Mouse (Mus musculus) heart, postnatal 36 days (tissue): Measurements from ENCODE around the gene Evx1. TPM values are rescaled to one million over a fixed set of nuclear protein-coding genes. Genes with fewer than 3 reads are reported as not detected.
A peak's percentile ranks its signal among the peaks of the same experiment; 100 is the strongest.
"Not testable (repeated sequence)": the region's sequence is repeated elsewhere in the genome, so short reads cannot be mapped to it uniquely, and the experiment has no call there.

Experiments used
- DNase-seq, 2 experiments: peaks; one replicate each; pipeline ENCODE4 v3.0.0; 2021 to 2022
- intact Hi-C: fragments of 180-260 bp; cut with DNase I; formaldehyde crosslinking; loops from one replicate; pipeline ENCODE4 v1.15.1; 2025
- total RNA-seq, 2 experiments: library from RNA; stranded (reverse); gene quantifications; 2 replicates each; pipeline ENCODE4 v1.2.3; 2021

The Evx1 gene
- total RNA-seq, 2 experiments from 2014 or later: not detected

DNA sequence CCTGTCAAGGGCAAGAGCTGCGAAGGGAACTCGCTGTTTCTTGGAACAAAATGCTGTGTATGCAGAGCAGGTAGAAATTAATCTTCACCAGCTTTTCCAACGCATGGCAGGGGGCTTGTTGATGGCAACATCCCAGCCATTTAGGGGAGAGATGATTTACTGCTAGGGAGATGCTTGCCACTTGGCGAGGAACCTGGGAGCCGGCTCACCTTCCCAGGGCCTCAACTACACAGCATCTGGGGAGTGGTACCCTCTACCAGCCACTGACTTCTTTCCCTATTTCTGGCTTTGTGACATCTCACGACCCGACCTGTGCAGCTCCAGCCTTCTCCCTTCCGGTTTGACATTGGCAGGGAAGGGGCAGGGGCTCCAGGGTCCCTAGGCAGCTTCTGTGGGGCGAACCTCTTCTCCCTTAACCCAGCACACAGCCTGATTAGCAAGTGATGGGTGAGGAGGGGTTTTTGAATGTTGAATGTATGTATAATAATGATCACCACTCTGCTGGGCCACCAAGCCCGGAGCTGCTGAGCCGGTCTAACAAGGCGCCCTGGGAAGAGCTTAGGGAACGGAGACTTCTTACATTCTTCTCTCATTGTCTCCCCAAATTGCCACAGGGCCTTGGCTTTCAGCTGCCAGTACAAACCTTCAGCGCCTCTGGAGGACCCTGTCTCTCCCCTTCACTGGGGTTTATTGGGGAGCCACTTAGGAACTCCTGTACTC is 4.3 kb downstream of the Evx1 start:
- DNase-seq: no peak
- intact Hi-C loops: no loop called here

DNA sequence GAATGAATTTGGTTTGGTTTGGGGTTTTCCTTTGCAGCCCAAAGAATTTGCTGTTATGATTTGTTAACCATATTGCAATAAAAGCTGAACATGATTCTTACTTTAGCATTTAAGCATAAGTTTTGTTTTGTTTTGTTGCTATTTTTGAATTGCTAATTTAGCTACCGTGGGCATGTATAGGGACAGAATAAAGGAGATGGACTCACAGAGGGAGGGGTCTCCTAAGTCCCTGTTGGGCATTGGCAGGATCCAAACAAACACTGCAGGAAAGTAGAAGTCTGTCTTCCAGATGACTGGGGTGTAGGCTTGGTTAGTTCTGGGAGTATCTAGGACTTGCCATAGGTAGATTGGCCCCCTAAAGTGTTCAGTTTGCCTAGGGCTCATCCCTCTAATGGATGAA is 5.0 kb downstream of the Evx1 start:
- intact Hi-C loops: no loop called here
- DNase-seq: no peak

DNA sequence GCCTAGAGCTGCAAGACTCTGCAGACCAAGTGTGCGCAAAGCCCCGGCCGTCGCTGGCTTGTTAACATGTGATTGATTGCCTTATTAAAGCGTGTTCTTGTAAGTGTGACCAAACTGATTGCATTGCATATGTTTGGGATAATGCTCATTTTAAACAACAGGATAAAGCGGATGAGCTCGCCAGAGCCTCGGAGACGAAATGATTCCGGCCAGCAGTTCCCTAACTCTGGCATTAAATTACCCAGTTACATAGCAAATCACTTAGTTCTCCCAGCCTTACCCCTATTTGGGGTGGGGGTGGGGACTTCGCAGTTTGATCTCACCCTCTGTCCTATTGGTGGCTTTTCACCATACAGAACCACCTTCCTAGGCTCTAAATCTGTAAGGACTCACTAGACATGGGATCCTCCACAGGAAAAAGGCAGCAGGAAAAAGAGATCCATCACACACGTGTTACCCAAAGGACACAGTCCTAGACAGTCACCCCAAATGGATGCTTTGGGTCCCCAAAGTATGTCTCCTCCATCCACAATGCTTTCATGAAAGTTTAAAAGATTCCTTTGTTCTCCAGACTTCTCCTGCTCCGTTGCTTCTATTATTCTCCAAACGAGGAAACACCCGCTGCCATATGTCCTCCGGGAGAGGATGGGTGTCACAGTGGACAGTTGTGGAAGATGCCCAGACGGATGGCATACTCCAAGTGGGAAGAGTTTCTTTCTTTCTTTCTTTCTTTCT is 6.8 kb downstream of the Evx1 start:
- intact Hi-C loops: no loop called here
- DNase-seq: no peak

DNA sequence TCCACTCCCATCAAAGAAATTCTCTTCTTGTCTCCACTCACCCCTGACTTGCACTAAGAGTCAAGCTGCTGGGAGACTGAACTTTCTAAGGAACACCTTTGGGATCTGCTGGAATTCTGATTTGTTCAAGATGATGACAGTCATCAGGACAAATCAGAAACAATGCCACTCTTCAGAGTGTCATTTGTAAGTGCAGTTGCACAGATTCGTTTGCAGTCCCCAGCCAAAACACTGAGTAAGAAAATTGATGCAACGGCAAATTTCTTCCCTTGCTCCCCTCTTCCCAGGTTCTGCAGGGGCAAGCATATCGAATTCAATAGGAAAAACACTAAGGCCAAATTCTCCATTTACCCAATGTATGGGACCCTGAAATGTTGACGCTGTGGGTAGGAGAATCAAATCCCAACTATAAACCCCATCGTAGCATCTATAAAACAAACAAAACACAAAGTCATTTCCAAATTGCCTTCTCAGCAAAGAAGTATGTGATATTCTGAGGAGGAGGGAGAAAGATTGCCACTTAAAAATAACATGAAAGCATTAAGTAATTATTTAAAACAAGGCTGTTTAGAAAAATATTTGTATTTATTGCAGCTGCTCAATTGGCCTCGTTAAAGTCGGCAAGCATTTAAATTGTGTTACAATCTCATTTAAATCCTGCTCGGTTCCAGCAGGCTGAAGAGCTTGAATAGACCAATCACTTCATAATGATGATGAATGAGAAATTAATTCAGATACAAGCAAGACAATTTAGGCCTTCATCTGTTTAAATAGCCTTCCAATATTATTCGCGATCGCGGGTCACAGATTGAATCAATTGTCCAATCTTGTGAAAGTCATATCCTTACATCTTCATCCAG is 7.9 kb downstream of the Evx1 start:
- intact Hi-C loops: no loop called here
- DNase-seq: peak in 1 of 2 experiments; percentile 33

DNA sequence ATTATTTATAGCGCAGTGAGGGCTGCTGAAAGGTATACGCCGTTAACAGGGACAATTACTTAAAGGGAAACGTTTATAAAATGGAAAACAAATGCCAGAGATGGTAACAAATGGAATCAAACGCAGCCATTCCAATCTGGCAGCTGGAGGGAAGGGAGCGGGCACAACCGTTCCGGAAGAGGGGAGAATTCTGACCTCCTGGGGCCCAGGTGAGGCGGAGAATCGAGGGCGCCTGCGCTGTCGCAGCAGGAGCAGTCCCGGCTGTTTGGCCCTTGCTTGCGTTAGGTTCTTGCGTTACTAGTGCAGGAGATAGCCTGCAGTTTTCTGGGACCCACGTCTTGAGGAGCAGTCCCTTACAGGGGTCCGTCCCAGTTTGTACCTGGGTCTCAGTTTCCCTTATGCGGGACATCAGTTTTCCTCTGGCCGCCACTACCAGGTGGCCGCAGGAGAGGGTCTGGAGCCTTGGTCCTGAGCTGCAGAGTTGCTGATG is 8.6 kb downstream of the Evx1 start:
- no peak for DNase-seq
- intact Hi-C loops: no loop called here

DNA sequence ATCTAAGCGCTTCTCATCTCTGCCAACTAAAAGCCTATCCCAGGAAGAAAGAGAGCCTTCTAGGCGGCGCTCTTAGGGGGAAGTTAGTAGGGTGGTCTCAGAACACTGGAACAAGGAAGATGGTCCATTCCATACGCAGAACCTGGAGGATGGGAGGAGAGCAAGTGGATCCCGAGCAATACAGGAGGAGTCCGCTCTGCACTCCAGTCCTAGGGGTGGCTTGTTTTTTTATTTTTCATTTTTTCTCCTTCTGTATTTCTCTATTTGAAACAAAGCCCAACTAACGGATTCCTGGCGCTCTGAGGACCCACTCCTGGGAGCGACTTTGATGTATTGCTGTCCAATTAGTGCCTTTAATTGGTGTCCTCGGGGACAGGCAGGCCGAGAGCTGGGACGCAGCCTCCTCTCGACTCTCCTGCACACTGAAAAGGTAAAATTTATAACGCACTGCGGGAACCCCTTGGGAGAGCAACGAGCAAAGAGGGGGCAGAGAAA is 9.5 kb downstream of the Evx1 start:
- intact Hi-C loops: no loop called here
- no peak for DNase-seq

DNA sequence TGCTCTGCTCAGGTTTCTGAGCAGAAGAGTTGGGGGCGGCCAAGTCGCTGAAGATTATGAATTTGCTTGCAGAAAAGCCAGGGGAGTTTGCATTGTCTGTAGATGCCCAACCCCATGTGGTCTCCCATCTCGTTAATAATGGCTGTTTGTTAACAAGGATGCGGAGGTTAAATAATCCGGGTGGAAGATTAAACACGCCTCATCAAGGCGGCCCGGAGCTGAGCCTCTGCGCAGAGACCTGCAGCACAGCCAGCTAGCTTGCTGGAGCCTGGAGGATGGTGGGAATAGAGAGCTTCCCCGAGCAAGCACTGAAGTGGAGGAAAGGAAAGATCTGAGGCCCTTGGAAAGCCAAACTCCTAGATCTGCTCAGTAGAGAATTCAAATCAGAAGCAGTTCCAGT is 10.0 kb downstream of the Evx1 start:
- intact Hi-C loops: no loop called here
- no peak for DNase-seq

DNA sequence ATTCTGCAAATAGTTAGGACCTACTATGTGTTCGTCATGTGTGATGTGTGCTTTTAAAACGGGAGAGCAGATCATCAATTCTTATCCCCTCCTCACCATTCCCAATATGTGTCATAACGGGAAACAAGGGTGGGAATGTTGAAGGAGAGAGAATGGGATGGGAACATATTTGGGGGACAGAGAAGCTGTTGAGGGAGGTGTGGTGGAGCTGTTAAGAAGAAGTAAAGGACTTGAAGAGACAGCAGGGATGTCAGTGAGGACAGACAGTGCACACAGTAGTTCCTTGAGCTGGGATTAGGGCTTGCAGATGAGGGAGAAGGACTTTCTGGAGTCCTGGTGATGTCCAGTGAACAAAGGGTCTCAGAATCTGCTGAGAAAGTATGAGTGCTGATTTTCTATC is 10.8 kb downstream of the Evx1 start:
- no peak for DNase-seq
- intact Hi-C loops: no loop called here

DNA sequence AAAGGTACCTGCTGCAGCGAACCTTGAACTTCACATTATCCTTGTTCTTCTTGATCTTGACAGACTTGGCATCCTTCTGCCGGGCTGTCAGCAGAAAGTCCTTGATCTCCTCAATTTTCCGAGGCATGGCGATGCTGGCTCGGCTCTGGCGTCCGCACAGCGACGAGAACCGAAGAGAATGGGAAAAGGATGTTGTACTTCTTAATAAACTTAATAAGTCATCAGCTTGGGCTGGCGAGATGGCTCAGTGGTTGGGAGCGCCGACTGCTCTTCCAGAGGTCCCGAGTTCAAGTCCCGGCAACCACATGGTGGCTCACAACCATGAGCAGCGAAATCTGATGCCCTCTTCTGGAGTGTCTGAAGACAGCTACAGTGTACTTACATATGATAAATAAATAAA is 33.5 kb downstream of the Evx1 start:
- intact Hi-C loops, DNase-seq: not testable (repeated sequence)

DNA sequence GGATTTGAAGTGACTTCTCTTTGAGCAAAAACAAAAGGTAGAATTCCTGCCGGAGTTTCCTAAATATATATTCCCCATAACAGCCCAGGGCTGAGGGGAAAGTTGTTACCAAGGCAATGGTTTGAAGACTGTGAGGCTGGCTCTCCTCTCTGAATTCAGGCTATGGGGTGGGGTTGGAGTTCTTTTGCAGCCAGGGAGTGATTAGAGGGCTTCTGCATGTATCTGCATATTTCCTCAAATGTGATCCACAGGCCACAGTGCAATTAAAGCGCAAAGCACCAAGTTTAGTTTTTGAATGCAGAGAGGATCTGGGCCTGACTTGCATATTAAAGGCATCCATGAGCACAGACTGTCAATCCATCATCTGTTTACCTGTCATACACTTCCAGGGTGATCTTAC is 52.7 kb downstream of the Evx1 start:
- no peak for DNase-seq
- intact Hi-C loops: no loop called here

DNA sequence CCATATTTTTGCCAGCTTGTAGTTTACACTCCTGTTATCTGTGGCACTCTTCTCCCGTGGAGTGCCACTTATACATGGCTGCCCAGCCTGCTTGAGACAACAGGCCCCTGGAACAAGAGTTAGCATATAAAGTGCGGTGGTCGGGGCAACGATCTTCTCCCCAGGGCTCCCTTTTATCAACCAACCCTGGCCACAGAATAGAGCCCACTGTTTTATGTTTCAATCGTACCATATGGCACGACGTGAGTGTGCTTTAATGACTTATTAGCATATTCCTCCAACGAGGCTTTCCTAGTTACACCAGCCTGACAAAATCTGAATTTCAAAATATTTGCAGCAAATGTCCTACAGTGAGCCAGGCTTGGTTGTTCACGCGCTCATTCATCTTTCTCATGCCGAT is 53.2 kb downstream of the Evx1 start:
- intact Hi-C loops: no loop called here

DNA sequence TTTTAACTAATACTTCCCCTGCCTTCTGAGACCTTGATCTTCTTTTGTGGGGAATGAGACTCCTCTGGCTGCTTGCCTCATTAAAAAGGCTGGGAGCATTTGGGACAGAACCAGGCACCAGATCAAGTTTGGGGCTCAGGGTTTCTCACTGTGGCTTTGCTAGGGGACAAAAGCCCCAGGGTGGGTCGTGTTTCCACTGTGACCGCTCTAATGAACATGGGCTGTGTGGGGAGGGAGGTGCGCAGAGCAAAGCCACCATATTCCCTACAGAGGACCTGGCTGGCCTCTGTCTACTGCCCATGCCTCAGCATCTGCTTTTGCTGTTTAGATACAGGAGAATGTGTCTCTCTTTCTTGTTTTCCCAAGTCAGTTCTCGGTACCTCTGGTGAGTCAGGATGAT is 53.8 kb downstream of the Evx1 start:
- intact Hi-C loops: no loop called here

More for the DNA sequence above, 53.2 kb downstream of the Evx1 start:
- no peak for DNase-seq

More for the DNA sequence above, 53.8 kb downstream of the Evx1 start:
- no peak for DNase-seq

Other genes starting within 250 kb of the Evx1 start
- gene Hoxa1, start 155.2 kb upstream of the Evx1 start, total RNA-seq: under 1 TPM; 0.14 to 0.24 TPM
- gene Hoxa2, start 148.7 kb upstream of the Evx1 start, total RNA-seq: under 1 TPM in 1 of 2 experiments, not detected in 1; 0.62 TPM
- under 1 TPM in 1 of 2 experiments, not detected in 1; 0.08 TPM for gene 5730596B20Rik, start 136.0 kb upstream of the Evx1 start, total RNA-seq
- under 1 TPM; 0.43 to 0.67 TPM for gene Hoxa4, start 121.7 kb upstream of the Evx1 start, total RNA-seq
- under 1 TPM; 0.62 to 0.72 TPM for gene Hoxa5, start 108.9 kb upstream of the Evx1 start, total RNA-seq
- gene Hoxa6, start 104.8 kb upstream of the Evx1 start, total RNA-seq: not detected
- gene Hoxa3, start 100.2 kb upstream of the Evx1 start, total RNA-seq: 1 to 10 TPM in 1 of 2 experiments, under 1 TPM in 1; 0.42 to 1.1 TPM
- not detected for gene Gm28308, start 100.2 kb upstream of the Evx1 start, total RNA-seq
- under 1 TPM; 0.24 to 0.47 TPM for gene Hoxa7, start 91.6 kb upstream of the Evx1 start, total RNA-seq
- not detected for gene Hoxa9, start 82.4 kb upstream of the Evx1 start, total RNA-seq
- gene Hoxa10, start 72.6 kb upstream of the Evx1 start, total RNA-seq: not detected
- gene Hoxa11, start 67.7 kb upstream of the Evx1 start, total RNA-seq: not detected
- gene Hoxa13, start 52.6 kb upstream of the Evx1 start, total RNA-seq: not detected